In genomic region chr14:121158616-121159015, GRCm38 (mm10) we compare ENCODE assay signal across 22 mouse cellular contexts.
"Had no signal": no experiment of that assay in that cellular context is flagged by ENCODE, and none has a peak within 500 bp of the region (broad histone marks: within the 10 kb centered on the region; RNA-seq: fewer than 3 reads in every experiment).

No protein-coding gene starts in this region.

- DNase-seq: gastrocnemius, adult 2 months; gastrocnemius, postnatal 10 days; gastrocnemius, postnatal 25 days; heart, adult 18-20 months; heart, postnatal 10 days; heart, postnatal 4 days had no signal

- H3K27me3 ChIP-seq: heart, embryonic 12.5 days; hindbrain, embryonic 12.5 days; intestine, embryonic 15.5 days; limb, embryonic 12.5 days had no signal

- H3K9me3 ChIP-seq: heart, embryonic 10.5 days; heart, embryonic 12.5 days; hindbrain, embryonic 10.5 days; hindbrain, embryonic 12.5 days; intestine, embryonic 15.5 days; limb, embryonic 10.5 days had no signal

- H3K4me2 ChIP-seq: heart, embryonic 12.5 days; hindbrain, embryonic 12.5 days; hindbrain, embryonic 14.5 days; intestine, embryonic 15.5 days; limb, embryonic 12.5 days; liver, embryonic 11.5 days had no signal

- H3K27ac ChIP-seq: gastrocnemius, adult 2 months; heart, embryonic 10.5 days; hindbrain, embryonic 10.5 days; hindbrain, embryonic 12.5 days; hindbrain, embryonic 14.5 days; intestine, embryonic 15.5 days; layer of hippocampus, adult 2 months; left cerebral cortex, adult 2 months; limb, embryonic 10.5 days; limb, embryonic 12.5 days; liver, embryonic 14.5 days had no signal

- H3K4me1 ChIP-seq: intestine, embryonic 15.5 days had no signal

- H3K9ac ChIP-seq: heart, embryonic 12.5 days; hindbrain, embryonic 12.5 days; hindbrain, embryonic 14.5 days; intestine, embryonic 15.5 days; limb, embryonic 12.5 days; liver, embryonic 14.5 days had no signal

- H3K36me3 ChIP-seq: hindbrain, embryonic 10.5 days; hindbrain, embryonic 12.5 days; intestine, embryonic 15.5 days had no signal

- H3K4me3 ChIP-seq: gastrocnemius, adult 2 months; heart, embryonic 10.5 days; heart, embryonic 12.5 days; hindbrain, embryonic 10.5 days; hindbrain, embryonic 12.5 days; intestine, embryonic 15.5 days; layer of hippocampus, adult 2 months; left cerebral cortex, adult 2 months; limb, embryonic 10.5 days; limb, embryonic 12.5 days had no signal

- ATAC-seq: forebrain, embryonic 16.5 days; hindbrain, embryonic 16.5 days; inflammation-experienced regulatory T-cells, adult 6 months; intestine, embryonic 15.5 days; intestine, postnatal 0 days had no signal
